Mouse (Mus musculus): ENCODE measurements around the gene Ssbp4. TPM values are rescaled to one million over a fixed set of nuclear protein-coding genes. Genes with fewer than 3 reads are reported as not detected.

Gene Ssbp4
- total RNA-seq, 2 experiments from 2014 or later: 31.1 to 40.1 TPM

GRCm38 (mm10) chr8:70551558-70552161 is 57.0 kb downstream of the Ssbp4 start:
- DNase-seq: no peak

GRCm38 (mm10) chr8:70549412-70550184 is 59.1 kb downstream of the Ssbp4 start:
- DNase-seq: no peak

GRCm38 (mm10) chr8:70547762-70548161 is 60.9 kb downstream of the Ssbp4 start:
- no peak for DNase-seq

Other genes starting within 250 kb of the Ssbp4 start
- 10 to 100 TPM; 18.4 to 20.2 TPM for gene Comp, start 235.3 kb downstream of the Ssbp4 start, total RNA-seq (2021)
- 10 to 100 TPM in 1 of 2 experiments, 1 to 10 TPM in 1; 8.9 to 12.0 TPM for gene Crtc1, start 169.3 kb downstream of the Ssbp4 start, total RNA-seq (2021)
- 1 to 10 TPM; 6.3 to 7.4 TPM for gene Klhl26, start 131.9 kb downstream of the Ssbp4 start, total RNA-seq (2021)
- under 1 TPM; 0.18 to 0.26 TPM for gene Tmem59l, start 121.5 kb downstream of the Ssbp4 start, total RNA-seq (2021)
- 1 to 10 TPM; 2.8 to 3.4 TPM for gene Crlf1, start 115.7 kb downstream of the Ssbp4 start, total RNA-seq (2021)
- 100 to 1,000 TPM; 120 to 129 TPM for gene Rex1bd, start 102.1 kb downstream of the Ssbp4 start, total RNA-seq (2021)
- 1,000 to 10,000 TPM; 1,232 to 1,261 TPM for gene Uba52, start 98.1 kb downstream of the Ssbp4 start, total RNA-seq (2021)
- 100 to 1,000 TPM; 135 to 145 TPM for gene Fkbp8, start 81.1 kb downstream of the Ssbp4 start, total RNA-seq (2021)
- gene Kxd1, start 80.9 kb downstream of the Ssbp4 start, total RNA-seq (2021): 10 to 100 TPM; 57.8 to 61.0 TPM
- 10 to 100 TPM; 12.7 to 19.8 TPM for gene Ell, start 69.4 kb downstream of the Ssbp4 start, total RNA-seq (2021)
- 10 to 100 TPM; 30.0 to 31.6 TPM for gene Isyna1, start 14.5 kb downstream of the Ssbp4 start, total RNA-seq (2021)
- 1 to 10 TPM; 1.2 to 3.0 TPM for gene Lrrc25, start 7.3 kb upstream of the Ssbp4 start, total RNA-seq (2021)
- not detected for gene Gdf15, start 23.6 kb upstream of the Ssbp4 start, total RNA-seq (2021)
- gene Pgpep1, start 51.5 kb upstream of the Ssbp4 start, total RNA-seq (2021): 10 to 100 TPM; 22.5 to 23.4 TPM
- 10 to 100 TPM; 82.3 to 83.0 TPM for gene Lsm4, start 64.4 kb upstream of the Ssbp4 start, total RNA-seq (2021)
- 100 to 1,000 TPM in 1 of 2 experiments, 10 to 100 TPM in 1; 79.2 to 130 TPM for gene Jund, start 90.1 kb upstream of the Ssbp4 start, total RNA-seq (2021)
- not detected for gene Iqcn, start 94.6 kb upstream of the Ssbp4 start, total RNA-seq (2021)
- not detected for gene Gm3336, start 109.7 kb upstream of the Ssbp4 start, total RNA-seq (2021)
- 1 to 10 TPM; 2.5 to 3.0 TPM for gene Pde4c, start 114.8 kb upstream of the Ssbp4 start, total RNA-seq (2021)
- 10 to 100 TPM; 44.6 to 50.4 TPM for gene Rab3a, start 145.8 kb upstream of the Ssbp4 start, total RNA-seq (2021)
- 10 to 100 TPM; 30.1 to 31.4 TPM for gene Mpv17l2, start 152.1 kb upstream of the Ssbp4 start, total RNA-seq (2021)
- gene Pik3r2, start 167.8 kb upstream of the Ssbp4 start, total RNA-seq (2021): 10 to 100 TPM; 39.4 to 47.2 TPM
- 1 to 10 TPM; 7.2 to 8.9 TPM for gene Mast3, start 196.2 kb upstream of the Ssbp4 start, total RNA-seq (2021)
- gene Il12rb1, start 199.6 kb upstream of the Ssbp4 start, total RNA-seq (2021): under 1 TPM; 0.16 to 0.23 TPM
- 10 to 100 TPM in 1 of 2 experiments, 1 to 10 TPM in 1; 4.3 to 27.1 TPM for gene Arrdc2, start 230.8 kb upstream of the Ssbp4 start, total RNA-seq (2021)

All from gastrocnemius, postnatal 10 days (tissue).